Mouse (Mus musculus): ENCODE data around the gene Frmd4a. TPM values are rescaled to one million over a fixed set of nuclear protein-coding genes. Genes with fewer than 3 reads are reported as not detected.
"Not testable (repeated sequence)": the region's sequence is repeated elsewhere in the genome, so short reads cannot be mapped to it uniquely, and the experiment has no call there.

The Frmd4a gene
- polyA plus RNA-seq, 1 experiment from 2014 or later: 44.5 TPM

GRCm38 (mm10) chr2:4559883-4560247, 542.3 kb downstream of the Frmd4a start:
- Histone ChIP-seq H3K27me3 (ENCODE audit: control insufficient read depth, insufficient read depth, low read length) (no peaks in the 10 kb centered on the region), H3K27ac (ENCODE audit: low read depth, low read length) (peak overlapping the region; percentile 78), H3K4me3 (ENCODE audit: low read depth, low read length) (peak overlapping the region; percentile 31), H3K36me3 (ENCODE audit: control insufficient read depth, insufficient read depth, low read length) (peaks cover 2% of the 10 kb centered on the region; the same call in 1 of the 2 replicates), H3K4me1 (ENCODE audit: control insufficient read depth, insufficient read depth, low read length) (peaks cover 52% of the 10 kb centered on the region), H3K4me2 (ENCODE audit: low read depth) (peak overlapping the region; percentile 53), H3K9me3 (ENCODE audit: control insufficient read depth, low read length) (no peaks in the 10 kb centered on the region), H3K9ac (ENCODE audit: low read length) (peak overlapping the region; percentile 60)
- 0 out of 2 replicates have a peak, but pooled peaks have one; percentile 29 for ATAC-seq (ENCODE audit: insufficient read depth, low FRiP score, low TSS enrichment)
- 2% methylated on average over 8 of the region's 8 CpGs for WGBS
- no peak for DNase-seq (ENCODE audit: low spot score)

- Histone ChIP-seq H3K4me2 (ENCODE audit: low read depth) (peak overlapping the region; percentile 53), H3K4me1 (ENCODE audit: control insufficient read depth, insufficient read depth, low read length) (peaks cover 48% of the 10 kb centered on the region), H3K9ac (ENCODE audit: low read length) (peak overlapping the region; percentile 46), H3K4me3 (ENCODE audit: low read depth, low read length) (peak overlapping the region; percentile 31)
- not testable (repeated sequence) for H3K9me3 ChIP-seq (ENCODE audit: control insufficient read depth, low read length); ATAC-seq (ENCODE audit: insufficient read depth, low FRiP score, low TSS enrichment); DNase-seq (ENCODE audit: low spot score); H3K27ac ChIP-seq (ENCODE audit: low read depth, low read length); H3K36me3 ChIP-seq (ENCODE audit: control insufficient read depth, insufficient read depth, low read length); H3K27me3 ChIP-seq (ENCODE audit: control insufficient read depth, insufficient read depth, low read length)
- WGBS: 33% methylated on average over 2 of the region's 2 CpGs
Observed at GRCm38 (mm10) chr2:4560516-4560915, 543.0 kb downstream of the Frmd4a start.

- no peaks in the 10 kb centered on the region for H3K27me3 ChIP-seq (ENCODE audit: control insufficient read depth, insufficient read depth, low read length)
- WGBS: 56% methylated on average over 5 of the region's 5 CpGs
- H3K4me2 ChIP-seq (ENCODE audit: low read depth): peak overlapping the region; percentile 53
- ATAC-seq (ENCODE audit: insufficient read depth, low FRiP score, low TSS enrichment) (no peak), DNase-seq (ENCODE audit: low spot score) (no peak)
- peak overlapping the region; percentile 31 for H3K4me3 ChIP-seq (ENCODE audit: low read depth, low read length)
- peak overlapping the region; percentile 46 for H3K9ac ChIP-seq (ENCODE audit: low read length)
- no peaks in the 10 kb centered on the region for H3K9me3 ChIP-seq (ENCODE audit: control insufficient read depth, low read length)
- peaks cover 41% of the 10 kb centered on the region for H3K4me1 ChIP-seq (ENCODE audit: control insufficient read depth, insufficient read depth, low read length)
- H3K27ac ChIP-seq (ENCODE audit: low read depth, low read length): no peak overlapping the region; the same call in 1 of the 2 replicates
- peaks cover 6% of the 10 kb centered on the region; the same call in 1 of the 2 replicates for H3K36me3 ChIP-seq (ENCODE audit: control insufficient read depth, insufficient read depth, low read length)
Observed at GRCm38 (mm10) chr2:4561196-4561595, 543.7 kb downstream of the Frmd4a start.

GRCm38 (mm10) chr2:4562373-4562772, 544.9 kb downstream of the Frmd4a start:
- Histone ChIP-seq H3K9ac (ENCODE audit: low read length) (no peak overlapping the region), H3K27me3 (ENCODE audit: control insufficient read depth, insufficient read depth, low read length) (no peaks in the 10 kb centered on the region), H3K9me3 (ENCODE audit: control insufficient read depth, low read length) (no peaks in the 10 kb centered on the region), H3K4me2 (ENCODE audit: low read depth) (peak overlapping the region; percentile 28), H3K4me1 (ENCODE audit: control insufficient read depth, insufficient read depth, low read length) (peaks cover 29% of the 10 kb centered on the region), H3K27ac (ENCODE audit: low read depth, low read length) (no peak overlapping the region), H3K36me3 (ENCODE audit: control insufficient read depth, insufficient read depth, low read length) (peaks cover 12% of the 10 kb centered on the region), H3K4me3 (ENCODE audit: low read depth, low read length) (no peak overlapping the region; the same call in 1 of the 2 replicates)
- no peak for DNase-seq (ENCODE audit: low spot score)
- WGBS: 66% methylated on average over 3 of the region's 3 CpGs
- ATAC-seq (ENCODE audit: insufficient read depth, low FRiP score, low TSS enrichment): no peak

- Histone ChIP-seq H3K9me3 (ENCODE audit: control insufficient read depth, low read length) (no peaks in the 10 kb centered on the region), H3K4me1 (ENCODE audit: control insufficient read depth, insufficient read depth, low read length) (peaks cover 26% of the 10 kb centered on the region), H3K36me3 (ENCODE audit: control insufficient read depth, insufficient read depth, low read length) (peaks cover 12% of the 10 kb centered on the region), H3K27me3 (ENCODE audit: control insufficient read depth, insufficient read depth, low read length) (no peaks in the 10 kb centered on the region), H3K4me2 (ENCODE audit: low read depth) (peak overlapping the region; percentile 28), H3K9ac (ENCODE audit: low read length) (no peak overlapping the region), H3K4me3 (ENCODE audit: low read depth, low read length) (no peak overlapping the region; the same call in 1 of the 2 replicates), H3K27ac (ENCODE audit: low read depth, low read length) (no peak overlapping the region)
- 71% methylated on average over 5 of the region's 5 CpGs for WGBS
- DNase-seq (ENCODE audit: low spot score): no peak
- ATAC-seq (ENCODE audit: insufficient read depth, low FRiP score, low TSS enrichment): no peak
Observed at GRCm38 (mm10) chr2:4562826-4563225, 545.3 kb downstream of the Frmd4a start.

- no peak for ATAC-seq (ENCODE audit: insufficient read depth, low FRiP score, low TSS enrichment)
- Histone ChIP-seq H3K4me1 (ENCODE audit: control insufficient read depth, insufficient read depth, low read length) (peaks cover 21% of the 10 kb centered on the region), H3K27me3 (ENCODE audit: control insufficient read depth, insufficient read depth, low read length) (no peaks in the 10 kb centered on the region), H3K4me2 (ENCODE audit: low read depth) (no peak overlapping the region), H3K9ac (ENCODE audit: low read length) (no peak overlapping the region), H3K4me3 (ENCODE audit: low read depth, low read length) (no peak overlapping the region), H3K27ac (ENCODE audit: low read depth, low read length) (no peak overlapping the region), H3K36me3 (ENCODE audit: control insufficient read depth, insufficient read depth, low read length) (peaks cover 12% of the 10 kb centered on the region), H3K9me3 (ENCODE audit: control insufficient read depth, low read length) (no peaks in the 10 kb centered on the region)
- 64% methylated on average over 1 of the region's 1 CpGs for WGBS
- DNase-seq (ENCODE audit: low spot score): no peak
Observed at GRCm38 (mm10) chr2:4563322-4563721, 545.8 kb downstream of the Frmd4a start.

GRCm38 (mm10) chr2:4566260-4566955, 548.9 kb downstream of the Frmd4a start:
- ATAC-seq (ENCODE audit: insufficient read depth, low FRiP score, low TSS enrichment) (no peak), DNase-seq (ENCODE audit: low spot score) (no peak)
- Histone ChIP-seq H3K4me3 (ENCODE audit: low read depth, low read length) (no peak overlapping the region), H3K9ac (ENCODE audit: low read length) (no peak overlapping the region), H3K4me1 (ENCODE audit: control insufficient read depth, insufficient read depth, low read length) (peaks cover 5% of the 10 kb centered on the region; the same call in 1 of the 2 replicates), H3K9me3 (ENCODE audit: control insufficient read depth, low read length) (no peaks in the 10 kb centered on the region), H3K27ac (ENCODE audit: low read depth, low read length) (no peak overlapping the region), H3K36me3 (ENCODE audit: control insufficient read depth, insufficient read depth, low read length) (peaks cover 12% of the 10 kb centered on the region), H3K27me3 (ENCODE audit: control insufficient read depth, insufficient read depth, low read length) (no peaks in the 10 kb centered on the region), H3K4me2 (ENCODE audit: low read depth) (no peak overlapping the region)
- WGBS: 97% methylated on average over 4 of the region's 4 CpGs

- Histone ChIP-seq H3K9me3 (ENCODE audit: control insufficient read depth, low read length) (no peaks in the 10 kb centered on the region), H3K4me1 (ENCODE audit: control insufficient read depth, insufficient read depth, low read length) (peaks cover 5% of the 10 kb centered on the region; the same call in 1 of the 2 replicates), H3K9ac (ENCODE audit: low read length) (no peak overlapping the region), H3K36me3 (ENCODE audit: control insufficient read depth, insufficient read depth, low read length) (peaks cover 10% of the 10 kb centered on the region; the same call in 1 of the 2 replicates), H3K4me2 (ENCODE audit: low read depth) (no peak overlapping the region), H3K27ac (ENCODE audit: low read depth, low read length) (no peak overlapping the region), H3K4me3 (ENCODE audit: low read depth, low read length) (no peak overlapping the region), H3K27me3 (ENCODE audit: control insufficient read depth, insufficient read depth, low read length) (no peaks in the 10 kb centered on the region)
- no peak for DNase-seq (ENCODE audit: low spot score)
- ATAC-seq (ENCODE audit: insufficient read depth, low FRiP score, low TSS enrichment): no peak
- WGBS: 92% methylated on average over 9 of the region's 9 CpGs
Observed at GRCm38 (mm10) chr2:4566956-4567680, 549.6 kb downstream of the Frmd4a start.

Measured in neural tube, embryonic 11.5 days (tissue).